Mouse (Mus musculus): ENCODE data around the gene Il6. TPM values are rescaled to one million over a fixed set of nuclear protein-coding genes. Genes with fewer than 3 reads are reported as not detected.
"Not testable (repeated sequence)": the region's sequence is repeated elsewhere in the genome, so short reads cannot be mapped to it uniquely, and the experiment has no call there.

Gene Il6
- not detected for total RNA-seq (2021)
- long read RNA-seq, experiment 1: 0 reads
- long read RNA-seq, experiment 2: 0 reads

DNA sequence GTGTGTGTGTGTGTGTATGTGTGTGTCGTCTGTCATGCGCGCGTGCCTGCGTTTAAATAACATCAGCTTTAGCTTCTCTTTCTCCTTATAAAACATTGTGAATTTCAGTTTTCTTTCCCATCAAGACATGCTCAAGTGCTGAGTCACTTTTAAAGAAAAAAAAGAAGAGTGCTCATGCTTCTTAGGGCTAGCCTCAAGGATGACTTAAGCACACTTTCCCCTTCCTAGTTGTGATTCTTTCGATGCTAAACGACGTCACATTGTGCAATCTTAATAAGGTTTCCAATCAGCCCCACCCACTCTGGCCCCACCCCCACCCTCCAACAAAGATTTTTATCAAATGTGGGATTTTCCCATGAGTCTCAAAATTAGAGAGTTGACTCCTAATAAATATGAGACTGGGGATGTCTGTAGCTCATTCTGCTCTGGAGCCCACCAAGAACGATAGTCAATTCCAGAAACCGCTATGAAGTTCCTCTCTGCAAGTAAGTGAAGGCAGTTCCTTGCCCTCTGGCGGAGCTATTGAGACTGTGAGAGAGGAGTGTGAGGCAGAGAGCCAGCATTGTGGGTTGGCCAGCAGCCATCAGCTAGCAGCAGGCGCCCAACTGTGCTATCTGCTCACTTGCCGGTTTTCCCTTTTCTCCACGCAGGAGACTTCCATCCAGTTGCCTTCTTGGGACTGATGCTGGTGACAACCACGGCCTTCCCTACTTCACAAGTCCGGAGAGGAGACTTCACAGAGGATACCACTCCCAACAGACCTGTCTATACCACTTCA lies at the start of gene Il6:
Il6 (plus strand) TSS at position 389 of the 778 bp plus-strand sequence.
- TF ChIP-seq CTCF (conservative IDR thresholded peaks at IDR 0.05): peak; percentile 76
- H3K27ac ChIP-seq: no peak within 1 kb of the TSS
- H3K4me3 ChIP-seq: peak within 1 kb of the TSS; percentile 27
- peak; percentile 90 to 92 for DNase-seq (ENCODE audit: low spot score in 2 of 2)

DNA sequence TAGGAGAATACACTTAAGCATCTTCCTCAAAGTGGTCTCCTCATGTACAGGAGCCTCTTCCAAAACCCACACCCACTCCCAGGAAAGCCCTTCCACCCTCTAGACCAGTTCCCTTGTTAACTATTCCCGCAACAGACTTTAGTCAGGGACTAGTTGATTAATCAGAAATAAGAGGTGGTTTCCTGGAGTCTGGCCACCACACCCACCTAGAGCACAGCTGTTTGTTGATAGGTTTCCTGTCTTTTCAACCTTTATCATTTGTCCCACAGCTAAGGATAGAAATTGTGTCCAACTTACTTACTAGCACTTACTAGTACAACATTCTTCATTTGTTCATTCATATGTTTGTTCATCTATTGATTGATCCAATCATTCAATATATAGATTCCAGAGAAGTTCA lies 49.4 kb upstream of the Il6 start:
- H3K4me3 ChIP-seq: no peak overlapping the region
- TF ChIP-seq CTCF (conservative IDR thresholded peaks at IDR 0.05): no peak
- no peak overlapping the region for H3K27ac ChIP-seq
- DNase-seq (ENCODE audit: low spot score in 2 of 2): no peak

DNA sequence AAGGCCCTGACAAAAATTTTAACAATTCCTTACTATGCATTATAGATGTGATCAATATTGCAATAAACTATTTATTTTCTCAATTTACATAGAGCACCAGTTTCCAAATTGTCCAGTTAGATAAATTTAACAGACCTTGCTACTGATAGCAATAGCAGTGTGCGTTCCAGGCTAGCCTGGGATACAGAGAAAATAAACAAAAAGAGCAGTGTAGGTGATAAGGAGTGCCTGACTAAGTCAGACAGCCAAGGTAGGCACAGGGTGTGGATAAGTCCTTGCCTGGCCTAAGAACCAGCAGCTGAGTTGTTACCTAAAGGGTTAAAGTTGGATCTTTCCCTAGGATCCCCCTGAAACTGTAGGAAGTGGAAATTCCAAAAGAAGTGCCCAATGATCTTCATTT lies 42.7 kb upstream of the Il6 start:
- no peak for TF ChIP-seq CTCF (conservative IDR thresholded peaks at IDR 0.05)
- Histone ChIP-seq H3K27ac (no peak overlapping the region), H3K4me3 (no peak overlapping the region)
- no peak for DNase-seq (ENCODE audit: low spot score in 2 of 2)

DNA sequence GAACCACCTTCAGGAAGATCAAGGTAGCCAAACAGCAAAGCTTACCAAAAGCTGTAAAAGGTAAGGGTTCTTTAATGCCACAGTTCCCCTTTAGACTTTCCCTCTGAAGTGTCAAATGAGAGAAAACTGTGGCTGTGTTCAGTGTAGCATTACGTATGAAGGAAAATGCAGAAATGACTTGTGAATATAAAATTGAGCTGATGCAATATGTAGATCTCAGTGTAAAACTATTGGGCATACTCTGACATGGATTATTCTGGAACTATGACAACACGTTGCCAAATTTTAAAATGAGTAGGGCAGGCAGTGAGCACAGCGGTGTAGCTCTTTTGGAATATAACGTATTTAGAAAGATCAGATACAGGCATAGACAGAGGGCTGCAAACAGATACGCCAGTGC lies 40.1 kb upstream of the Il6 start:
- Histone ChIP-seq H3K4me3 (no peak overlapping the region), H3K27ac (no peak overlapping the region)
- DNase-seq (ENCODE audit: low spot score in 2 of 2): no peak
- no peak for TF ChIP-seq CTCF (conservative IDR thresholded peaks at IDR 0.05)

DNA sequence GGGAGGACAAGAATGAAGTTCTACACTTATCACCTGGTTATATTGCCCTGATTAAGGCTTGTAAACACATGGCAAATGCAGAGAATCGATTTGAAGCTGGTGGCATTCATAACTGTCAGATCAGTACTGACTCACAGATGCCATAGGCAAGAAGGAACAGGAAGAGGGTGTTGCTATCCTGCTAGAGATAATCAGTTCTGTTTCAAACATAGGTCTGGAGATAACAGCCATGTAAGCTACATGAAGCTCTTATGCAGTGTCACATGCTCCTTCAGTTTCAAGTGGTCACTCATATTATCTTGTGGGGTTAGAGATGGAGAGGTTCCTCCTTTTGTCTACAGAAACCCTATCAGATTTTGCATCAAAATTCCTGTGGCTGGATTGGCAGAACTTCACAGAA lies 39.4 kb upstream of the Il6 start:
- DNase-seq (ENCODE audit: low spot score in 2 of 2): no peak
- TF ChIP-seq CTCF (conservative IDR thresholded peaks at IDR 0.05): no peak
- Histone ChIP-seq H3K27ac (no peak overlapping the region), H3K4me3 (no peak overlapping the region)

DNA sequence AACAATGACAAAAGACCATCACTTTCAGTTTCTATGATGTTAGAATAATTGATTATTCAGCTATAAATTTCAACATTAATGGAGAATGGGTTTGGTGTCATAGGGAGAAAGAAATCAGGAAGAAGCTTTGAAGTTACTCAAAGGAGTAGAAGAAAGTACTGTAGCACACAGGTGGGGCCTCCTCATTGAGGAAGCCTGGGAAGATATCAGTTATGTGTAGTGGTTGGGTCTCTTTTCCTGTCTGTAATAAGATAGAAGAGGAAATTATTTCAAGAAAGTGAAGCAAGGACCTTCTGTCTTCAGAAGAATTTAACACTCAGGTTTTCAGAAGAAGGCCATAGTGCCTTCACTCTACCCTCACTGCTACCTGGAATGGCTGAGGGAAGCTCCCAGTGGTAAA lies 38.8 kb upstream of the Il6 start:
- no peak overlapping the region for H3K4me3 ChIP-seq
- H3K27ac ChIP-seq: no peak overlapping the region
- no peak for DNase-seq (ENCODE audit: low spot score in 2 of 2)
- no peak for TF ChIP-seq CTCF (conservative IDR thresholded peaks at IDR 0.05)

DNA sequence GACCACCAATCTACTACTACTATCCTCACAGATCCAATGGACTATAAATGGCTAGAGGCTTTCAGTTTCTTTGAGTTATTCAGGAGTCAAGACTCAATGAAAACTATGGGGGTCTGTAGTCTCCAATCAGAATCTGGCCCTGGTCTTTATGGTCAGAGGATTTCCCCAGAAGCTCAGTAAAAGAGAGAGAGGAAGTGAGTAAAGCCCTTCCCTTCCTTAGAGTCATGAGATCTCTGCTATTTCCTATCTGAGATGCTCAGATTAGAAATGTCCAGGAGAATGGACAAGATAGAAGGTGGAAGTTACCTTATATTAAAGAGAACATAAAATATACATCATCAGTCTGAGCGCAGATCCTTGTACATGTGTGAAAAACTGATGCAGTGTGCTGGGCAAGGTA lies 19.3 kb upstream of the Il6 start:
- Histone ChIP-seq H3K27ac (no peak overlapping the region), H3K4me3 (no peak overlapping the region)
- DNase-seq (ENCODE audit: low spot score in 2 of 2): no peak
- no peak for TF ChIP-seq CTCF (conservative IDR thresholded peaks at IDR 0.05)

DNA sequence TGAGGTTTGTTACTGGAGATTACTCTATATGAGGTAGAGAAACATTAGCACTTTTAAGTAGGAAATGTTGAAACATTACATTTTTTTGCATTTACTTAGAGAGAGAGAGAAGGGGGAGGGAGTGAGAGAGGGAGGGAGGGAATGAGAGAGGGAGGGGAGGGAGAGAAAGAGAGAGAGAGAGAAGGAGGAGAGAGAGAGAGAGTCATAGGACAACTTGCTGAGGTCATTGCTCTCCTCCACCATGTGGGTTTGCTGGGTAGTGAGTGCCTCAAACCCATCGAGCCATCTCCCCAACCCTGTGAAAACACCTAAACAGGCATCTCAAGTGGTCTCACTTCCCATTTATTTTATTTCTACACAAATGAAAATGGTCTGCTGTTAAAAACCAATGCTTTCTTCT lies 18.6 kb upstream of the Il6 start:
- TF ChIP-seq CTCF (conservative IDR thresholded peaks at IDR 0.05): no peak
- Histone ChIP-seq H3K4me3 (no peak overlapping the region), H3K27ac (no peak overlapping the region)
- DNase-seq (ENCODE audit: low spot score in 2 of 2): no peak

DNA sequence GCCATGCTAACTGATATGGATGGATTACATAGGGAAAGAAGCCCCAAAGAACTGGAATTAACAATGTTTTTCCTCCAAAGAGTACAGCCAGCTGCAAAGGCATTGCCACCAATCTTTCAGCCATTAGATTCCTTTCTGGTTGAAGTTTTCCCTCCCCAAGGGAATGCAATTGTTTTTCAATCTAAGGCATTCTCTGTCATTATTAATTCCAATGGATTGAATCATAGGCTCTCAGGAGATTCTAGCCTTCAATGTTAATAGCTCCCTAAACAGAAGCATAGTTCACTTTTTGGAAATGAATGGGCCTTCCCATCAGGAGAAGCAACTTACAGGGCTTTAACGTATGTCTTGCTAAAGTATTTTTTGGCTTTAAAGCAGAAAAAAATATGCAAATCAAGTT lies 15.6 kb upstream of the Il6 start:
- H3K27ac ChIP-seq: no peak overlapping the region
- TF ChIP-seq CTCF (conservative IDR thresholded peaks at IDR 0.05): no peak
- no peak overlapping the region for H3K4me3 ChIP-seq
- no peak for DNase-seq (ENCODE audit: low spot score in 2 of 2)

DNA sequence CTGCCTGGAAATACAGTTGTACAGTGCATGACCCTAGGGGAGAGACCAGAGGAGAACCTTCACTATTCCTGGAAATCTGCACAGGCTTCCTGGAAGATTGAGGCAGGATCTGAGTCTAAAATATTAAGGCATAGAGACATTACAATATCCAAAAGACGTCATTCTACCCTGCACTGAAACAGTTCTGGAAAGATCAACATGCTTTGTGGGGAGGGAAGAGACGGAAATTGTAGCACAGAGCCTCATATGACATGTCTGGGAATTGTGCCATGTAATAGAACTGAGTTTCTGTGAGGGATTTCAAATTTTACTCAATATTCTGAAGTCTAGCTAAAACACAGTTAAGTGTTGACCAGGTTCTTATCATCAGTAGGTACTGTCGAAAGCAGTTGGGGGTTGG lies 12.0 kb upstream of the Il6 start:
- TF ChIP-seq CTCF (conservative IDR thresholded peaks at IDR 0.05): no peak
- H3K27ac ChIP-seq: no peak overlapping the region
- peak; percentile 11 to 24 for DNase-seq (ENCODE audit: low spot score in 2 of 2)
- no peak overlapping the region for H3K4me3 ChIP-seq

DNA sequence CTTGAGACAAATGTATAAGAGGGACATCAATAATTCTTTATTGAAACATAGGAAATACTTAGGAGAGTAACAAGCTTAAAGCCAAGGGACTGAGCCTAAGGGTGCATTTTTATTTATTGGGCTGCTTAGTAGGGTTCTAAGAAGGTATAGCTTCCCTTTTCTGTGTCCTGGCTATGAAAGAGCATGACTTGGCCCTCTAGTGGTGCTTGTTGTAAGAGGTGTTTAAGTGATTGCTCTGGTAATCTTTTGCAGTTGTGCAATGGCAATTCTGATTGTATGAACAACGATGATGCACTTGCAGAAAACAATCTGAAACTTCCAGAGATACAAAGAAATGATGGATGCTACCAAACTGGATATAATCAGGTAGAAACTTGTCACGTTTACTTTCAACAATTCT lies 1.7 kb downstream of the Il6 start:
- H3K27ac ChIP-seq: no peak overlapping the region
- peak; percentile 76 for TF ChIP-seq CTCF (conservative IDR thresholded peaks at IDR 0.05)
- H3K4me3 ChIP-seq: no peak overlapping the region
- DNase-seq (ENCODE audit: low spot score in 2 of 2): peak in 1 of 2 experiments; percentile 8

DNA sequence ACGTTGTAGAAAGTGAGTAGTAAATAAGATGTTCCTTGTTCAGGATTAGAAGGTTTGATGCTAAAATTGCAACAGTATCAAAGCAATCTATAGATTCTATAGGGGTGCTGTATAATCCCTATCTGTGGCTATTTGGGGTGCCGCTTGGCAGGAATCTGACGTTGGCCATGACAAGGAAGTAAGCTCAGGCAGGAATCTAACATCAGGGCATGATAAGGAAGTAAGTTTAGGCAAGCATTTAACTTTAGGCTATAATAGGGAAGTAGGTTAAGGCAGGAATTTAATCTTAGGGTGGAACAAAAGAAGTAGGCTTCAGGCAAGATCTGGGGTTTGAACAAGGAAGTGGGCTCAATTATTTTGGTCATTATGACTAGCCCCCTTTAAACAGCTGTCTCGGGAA lies 22.9 kb downstream of the Il6 start:
- H3K27ac ChIP-seq; H3K4me3 ChIP-seq; DNase-seq (ENCODE audit: low spot score in 2 of 2): not testable (repeated sequence)

DNA sequence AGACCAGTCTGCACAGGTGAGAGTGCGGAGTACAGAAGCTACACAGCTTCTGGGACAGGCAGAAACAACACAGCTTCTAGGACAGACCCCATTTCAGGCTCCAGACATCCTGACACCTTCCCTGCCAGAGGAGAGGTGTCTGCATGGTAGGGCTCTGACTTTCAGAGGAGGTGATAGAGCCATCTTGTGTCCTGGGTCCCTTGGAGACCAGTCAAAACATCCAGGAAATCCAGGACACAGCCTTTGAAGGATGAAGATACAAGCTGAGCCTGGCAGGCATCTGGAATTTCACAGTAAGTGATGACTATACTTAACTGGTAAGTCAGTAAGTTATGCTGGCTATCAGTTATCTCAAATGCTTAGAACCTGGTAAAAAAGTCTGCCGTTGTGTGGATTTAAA lies 24.2 kb downstream of the Il6 start:
- not testable (repeated sequence) for H3K4me3 ChIP-seq; DNase-seq (ENCODE audit: low spot score in 2 of 2); H3K27ac ChIP-seq

DNA sequence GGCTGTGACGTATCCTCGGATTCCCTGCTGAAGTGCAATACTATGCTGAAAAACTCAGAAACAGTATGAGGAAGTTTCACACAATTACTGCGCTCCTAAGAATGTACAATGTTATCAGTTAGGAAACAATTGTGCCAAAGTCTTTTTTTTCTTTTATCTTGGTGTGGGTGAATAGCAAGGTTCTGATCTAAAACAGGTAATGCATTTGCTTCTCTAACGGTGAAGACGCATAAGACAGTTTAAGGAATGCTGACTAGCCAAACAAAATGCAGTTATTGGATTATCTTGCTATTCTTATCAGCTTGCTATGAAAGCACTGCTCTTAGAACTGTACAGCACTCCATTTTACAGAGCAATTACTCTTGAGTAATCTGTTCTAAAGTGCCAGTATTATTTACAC lies 26.4 kb downstream of the Il6 start:
- not testable (repeated sequence) for H3K27ac ChIP-seq; DNase-seq (ENCODE audit: low spot score in 2 of 2); H3K4me3 ChIP-seq

DNA sequence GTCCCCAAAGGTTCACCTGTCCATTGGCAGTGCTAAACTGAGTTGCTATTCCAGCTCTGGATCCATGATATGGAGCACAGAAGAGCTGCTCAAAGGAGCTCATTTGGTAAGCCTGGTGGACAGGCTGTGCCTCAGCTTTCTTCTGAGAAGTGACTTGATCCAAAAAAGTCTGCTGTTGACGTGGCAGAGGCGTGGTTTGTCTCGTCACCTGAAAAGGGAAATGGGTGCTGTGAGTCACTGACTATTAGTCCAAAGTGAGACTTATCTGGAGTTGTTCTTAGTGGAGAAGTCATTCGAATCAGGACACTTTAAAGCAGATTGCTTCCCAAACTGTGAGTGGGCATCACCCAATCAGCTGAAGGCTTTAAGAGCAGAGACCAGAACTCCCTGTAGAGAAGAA lies 26.9 kb downstream of the Il6 start:
- H3K27ac ChIP-seq; H3K4me3 ChIP-seq; DNase-seq (ENCODE audit: low spot score in 2 of 2): not testable (repeated sequence)

Measured in layer of hippocampus, adult 2 months (tissue).